In genomic region chr3:133582969-133583368, GRCm38 (mm10) we compare ENCODE assay signal across 17 mouse cellular contexts. TPM values are rescaled to one million over a fixed set of nuclear protein-coding genes. Genes with fewer than 3 reads are reported as not detected.
DNase-seq lines count a peak whose midpoint lies in the region; ATAC-seq and TF ChIP-seq lines count a peak whose summit lies in the region.
"Had no signal": no experiment of that assay in that cellular context is flagged by ENCODE, and none has a peak within 500 bp of the region (broad histone marks: within the 10 kb centered on the region; RNA-seq: fewer than 3 reads in every experiment).

No protein-coding gene starts in this region.

- DNase-seq in lung, postnatal 0 days (ENCODE audit: low spot score) = peak; percentile 7
- DNase-seq in lung, postnatal 4 days = no peak
- DNase-seq in MEL (ENCODE audit: low read depth, low spot score) (peak; percentile 80), MN1 (ENCODE audit: low spot score) (no peak)
- DNase-seq in layer of hippocampus, adult 9-11 months = no peak
- no peak for DNase-seq in cerebellum, postnatal 4 days (ENCODE audit: low spot score in 2 of 2)
- DNase-seq: adrenal gland, postnatal 36 days; cerebellum, adult 8-10 months; gastrocnemius, postnatal 25 days; kidney, adult 2 months; spleen, adult 18-20 months had no signal

- no peak for TF ChIP-seq CTCF in lung, postnatal 0 days (IDR thresholded peaks at IDR 0.05)
- TF ChIP-seq CTCF in MEL (IDR thresholded peaks at IDR 0.05 in 2 of 3, conservative IDR thresholded peaks at IDR 0.05 in 1 of 3; ENCODE audit: control insufficient read depth in 1 of 3, insufficient read depth in 1 of 3, low read depth in 2 of 3, low read length in 3 of 3, poor library complexity in 1 of 3, severe bottlenecking in 1 of 3) = no peak

- ATAC-seq in lung, postnatal 0 days = no peak
- peak; percentile 88 to 94 for ATAC-seq in hematopoietic stem cell, adult 5-6 weeks (replicated peaks in 1 of 2; ENCODE audit: insufficient read depth in 1 of 2, low FRiP score in 2 of 2, low TSS enrichment in 1 of 2, low read depth in 1 of 2, poor library complexity in 2 of 2, severe bottlenecking in 2 of 2)
- peak; percentile 89 for ATAC-seq in neutrophil, adult 5-6 weeks (ENCODE audit: extremely low read depth, insufficient number of reproducible peaks, low FRiP score, poor library complexity, severe bottlenecking)

- TF ChIP-seq RAD21 in MEL (IDR thresholded peaks at IDR 0.05; ENCODE audit: low read depth, low read length) = no peak

- H3K9me3 ChIP-seq in lung, postnatal 0 days (ENCODE audit: low read length) = no peaks in the 10 kb centered on the region
- H3K9me3 ChIP-seq in MEL (replicated peaks; ENCODE audit: insufficient read depth, low read length) = no peaks in the 10 kb centered on the region
- H3K9me3 ChIP-seq: forebrain, embryonic 12.5 days; heart, embryonic 13.5 days; hindbrain, embryonic 13.5 days; midbrain, embryonic 10.5 days had no signal

- no peak for TF ChIP-seq EP300 in lung, postnatal 0 days (IDR thresholded peaks at IDR 0.05)
- peak; percentile 78 to 80 for TF ChIP-seq EP300 in MEL (IDR thresholded peaks at IDR 0.05; ENCODE audit: low read depth in 1 of 2, low read length in 2 of 2)

- H3K36me3 ChIP-seq in lung, postnatal 0 days (ENCODE audit: insufficient read depth, low read length) = no peaks in the 10 kb centered on the region
- peaks cover 0 to 8% of the 10 kb centered on the region in 2 experiments; a peak in 2 of 4 replicates for H3K36me3 ChIP-seq in MEL (ENCODE audit: control insufficient read depth in 1 of 2, insufficient read depth in 2 of 2, low read length in 2 of 2)
- H3K36me3 ChIP-seq: forebrain, embryonic 12.5 days; heart, embryonic 13.5 days; hindbrain, embryonic 13.5 days; midbrain, embryonic 10.5 days had no signal

- WGBS in lung, postnatal 0 days = 70% methylated on average over 4 of the region's 4 CpGs

- no peaks in the 10 kb centered on the region for H3K27me3 ChIP-seq in lung, postnatal 0 days (replicated peaks; ENCODE audit: insufficient read depth, low read length)
- H3K27me3 ChIP-seq in MEL (ENCODE audit: control insufficient read depth in 1 of 2, insufficient read depth in 2 of 2, low read length in 2 of 2) = no peaks in the 10 kb centered on the region
- H3K27me3 ChIP-seq: forebrain, embryonic 12.5 days; heart, embryonic 13.5 days; hindbrain, embryonic 13.5 days had no signal

- H3K4me3 ChIP-seq in lung, postnatal 0 days (ENCODE audit: low read depth, low read length) = no peak overlapping the region
- peak overlapping the region; percentile 29 to 37; a peak in 3 of 4 replicates for H3K4me3 ChIP-seq in MEL (ENCODE audit: control insufficient read depth in 1 of 2, insufficient read depth in 1 of 2, low read depth in 2 of 2, low read length in 2 of 2)
- H3K4me3 ChIP-seq: forebrain, embryonic 12.5 days; heart, embryonic 13.5 days; hindbrain, embryonic 13.5 days; midbrain, embryonic 10.5 days had no signal

- H3K9ac ChIP-seq in lung, postnatal 0 days (replicated peaks; ENCODE audit: low read depth) = no peak overlapping the region
- H3K9ac ChIP-seq in MEL (ENCODE audit: control insufficient read depth, low read depth, low read length, poor library complexity, severe bottlenecking) = peak overlapping the region; percentile 65
- H3K9ac ChIP-seq: forebrain, embryonic 12.5 days; heart, embryonic 13.5 days; hindbrain, embryonic 13.5 days had no signal

- H3K4me1 ChIP-seq in lung, postnatal 0 days (ENCODE audit: insufficient read depth, low read depth, low read length) = no peaks in the 10 kb centered on the region
- peaks cover 7 to 10% of the 10 kb centered on the region in 2 experiments for H3K4me1 ChIP-seq in MEL (ENCODE audit: control insufficient read depth in 1 of 2, insufficient read depth in 2 of 2, low read length in 2 of 2)
- H3K4me1 ChIP-seq: forebrain, embryonic 12.5 days; heart, embryonic 13.5 days; hindbrain, embryonic 13.5 days; midbrain, embryonic 10.5 days had no signal

- H3K27ac ChIP-seq in lung, postnatal 0 days (ENCODE audit: low read length) = no peak overlapping the region
- H3K27ac ChIP-seq in MEL (ENCODE audit: control insufficient read depth, low read depth, low read length) = peak overlapping the region; percentile 65
- H3K27ac ChIP-seq: forebrain, embryonic 12.5 days; heart, embryonic 13.5 days; hindbrain, embryonic 13.5 days; midbrain, embryonic 10.5 days had no signal

- H3K4me2 ChIP-seq in lung, postnatal 0 days (replicated peaks; ENCODE audit: low read depth, low read length) = no peak overlapping the region
- H3K4me2 ChIP-seq: forebrain, embryonic 12.5 days; heart, embryonic 13.5 days; hindbrain, embryonic 13.5 days had no signal

- no peaks in the 10 kb centered on the region for H3K79me2 ChIP-seq in MEL (ENCODE audit: control insufficient read depth, insufficient read depth, low read length, poor library complexity)

- no peak for TF ChIP-seq POLR2A in MEL (IDR thresholded peaks at IDR 0.05; ENCODE audit: control insufficient read depth in 1 of 2, insufficient read depth in 1 of 2, low read depth in 1 of 2, low read length in 2 of 2, poor library complexity in 1 of 2)

TF ChIP-seq in MEL, 35 proteins besides CTCF, POLR2A, EP300 and RAD21:
- TF ChIP-seq CHD1 (IDR thresholded peaks at IDR 0.05; ENCODE audit: low read depth, low read length) (0 out of 2 replicates have a peak, but pooled peaks have one; percentile 58), MYC (IDR thresholded peaks at IDR 0.05; ENCODE audit: low read depth, low read length) (0 out of 2 replicates have a peak, but pooled peaks have one; percentile 62), MAX (IDR thresholded peaks at IDR 0.05; ENCODE audit: low read length) (no peak), ZKSCAN1 (IDR thresholded peaks at IDR 0.05; ENCODE audit: low read depth, low read length) (no peak), HCFC1 (IDR thresholded peaks at IDR 0.05; ENCODE audit: low read depth, low read length) (0 out of 2 replicates have a peak, but pooled peaks have one; percentile 32), ETS1 (IDR thresholded peaks at IDR 0.05; ENCODE audit: low read depth, low read length) (peak; percentile 49), TBP (IDR thresholded peaks at IDR 0.05; ENCODE audit: low read depth, low read length) (0 out of 2 replicates have a peak, but pooled peaks have one; percentile 41), SIN3A (IDR thresholded peaks at IDR 0.05; ENCODE audit: low read length) (peak; percentile 60; the same call in 1 of the 2 replicates), GABPA (IDR thresholded peaks at IDR 0.05; ENCODE audit: low read depth, low read length) (no peak), RCOR1 (IDR thresholded peaks at IDR 0.05; ENCODE audit: low read depth, low read length) (0 out of 2 replicates have a peak, but pooled peaks have one; percentile 36), BHLHE40 (IDR thresholded peaks at IDR 0.05; ENCODE audit: borderline replicate concordance, low read depth, low read length) (0 out of 2 replicates have a peak, but pooled peaks have one; percentile 16), SMC3 (IDR thresholded peaks at IDR 0.05; ENCODE audit: low read depth, low read length) (peak; percentile 12; the same call in 1 of the 2 replicates), MEF2A (IDR thresholded peaks at IDR 0.05; ENCODE audit: extremely low read depth, insufficient replicate concordance, low read depth, low read length, poor library complexity, severe bottlenecking) (0 out of 2 replicates have a peak, but pooled peaks have one; percentile 74), ZNF384 (IDR thresholded peaks at IDR 0.05; ENCODE audit: low read depth, low read length) (peak; percentile 95), USF2 (IDR thresholded peaks at IDR 0.05; ENCODE audit: borderline replicate concordance in 1 of 2, insufficient read depth in 1 of 2, low read depth in 1 of 2, low read length in 2 of 2) (no peak)
TF ChIP-seq in MEL: peak in this region for 11.

RNA-seq across cellular contexts. Expression of gene Tet2, which starts 38.0 kb away (rescaled TPM):
- 14.6 and 16.1 TPM in 2 replicates for polyA plus RNA-seq in lung, postnatal 0 days (2015; fragmentation: Nextera tagmentation; extraction: Ambion mirVana)
- total RNA-seq in MEL (2012; rRNA removed) = 6.8 and 9.4 TPM in 2 replicates
- 100 to 1,000 TPM in 1 of 2 experiments, 10 to 100 TPM in 1; 10.9 to 101 TPM for polyA plus RNA-seq in MEL (2012; ENCODE audit: insufficient read depth in 1 of 2, insufficient read length in 2 of 2, low read depth in 1 of 2, low replicate concordance in 2 of 2, missing spikeins in 1 of 2)
- total RNA-seq in hematopoietic stem cell, adult 5-6 weeks (2017) = 45.7 and 60.4 TPM in 2 replicates
- total RNA-seq in neutrophil, adult 5-6 weeks (2017) = 106 and 107 TPM in 2 replicates

Comparison
In these comparisons a context has a peak if more than half of its experiments do, and no peak if none do; other contexts are left out.
1. DNase-seq: peak in lung, postnatal 0 days (single experiment) and MEL (single experiment); none in lung, postnatal 4 days (0 of 2), layer of hippocampus, adult 9-11 months (single experiment), cerebellum, postnatal 4 days (0 of 2) and MN1 (single experiment).